Mouse (Mus musculus): ENCODE measurements around the gene Wnt10a.

Gene Wnt10a

DNA sequence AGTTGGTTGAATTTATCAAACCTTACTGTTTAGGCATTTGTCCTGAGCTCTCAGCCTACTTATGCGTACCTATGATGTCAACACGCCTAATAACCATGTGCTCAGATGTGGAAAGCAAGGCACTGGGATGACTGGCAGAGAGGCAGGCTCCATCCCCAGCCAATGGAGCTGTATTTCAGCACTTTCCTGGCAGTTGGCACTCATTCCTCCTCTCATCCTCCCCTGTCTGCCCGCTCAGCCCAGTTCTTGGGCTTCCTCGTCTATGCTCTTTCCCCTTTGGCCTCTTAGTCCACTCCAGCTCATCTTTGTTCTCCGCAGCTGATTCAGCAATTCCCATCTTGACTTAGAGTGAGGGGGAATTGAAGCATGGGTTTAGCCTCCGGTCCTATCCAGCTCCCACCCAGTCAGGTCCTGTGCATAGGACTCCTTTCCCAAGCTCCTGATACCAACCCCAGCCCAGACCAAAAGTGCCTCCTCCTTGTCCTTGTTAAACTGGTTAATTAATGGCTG is 10.4 kb downstream of the Wnt10a start:
- TF ChIP-seq GATA4 (IDR thresholded peaks at IDR 0.05; ENCODE audit: insufficient replicate concordance, low read length) = no peak

DNA sequence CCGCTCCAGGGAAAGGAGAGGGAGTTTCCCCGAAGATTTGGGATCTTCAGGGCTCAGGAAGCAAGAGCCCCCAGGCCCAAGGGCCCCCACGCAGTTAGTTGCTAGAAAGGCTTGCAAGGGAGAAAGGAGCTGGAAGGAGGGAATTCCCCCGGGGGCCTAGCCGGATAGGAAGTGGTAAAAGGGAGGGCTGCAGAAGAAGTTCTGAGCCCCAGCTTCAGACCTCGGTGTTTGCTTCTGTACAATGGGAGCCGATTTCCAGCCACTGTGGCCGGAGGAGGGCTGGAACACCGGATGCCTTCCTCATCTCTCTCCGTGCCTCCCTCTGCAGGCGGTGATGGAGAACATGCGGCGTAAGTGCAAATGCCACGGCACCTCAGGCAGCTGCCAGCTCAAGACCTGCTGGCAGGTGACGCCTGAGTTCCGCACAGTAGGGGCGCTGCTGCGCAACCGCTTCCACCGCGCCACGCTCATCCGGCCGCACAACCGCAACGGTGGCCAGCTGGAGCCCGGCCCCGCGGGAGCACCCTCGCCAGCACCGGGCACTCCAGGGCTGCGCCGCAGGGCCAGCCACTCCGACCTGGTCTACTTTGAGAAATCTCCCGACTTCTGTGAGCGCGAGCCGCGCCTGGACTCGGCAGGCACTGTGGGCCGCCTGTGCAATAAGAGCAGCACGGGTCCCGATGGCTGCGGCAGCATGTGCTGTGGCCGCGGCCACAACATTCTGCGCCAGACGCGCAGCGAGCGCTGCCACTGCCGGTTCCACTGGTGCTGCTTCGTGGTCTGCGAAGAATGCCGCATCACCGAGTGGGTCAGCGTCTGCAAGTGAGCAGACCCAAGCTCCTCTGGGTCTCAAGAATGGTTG is 11.7 kb downstream of the Wnt10a start:
- TF ChIP-seq GATA4 (IDR thresholded peaks at IDR 0.05; ENCODE audit: insufficient replicate concordance, low read length) = no peak

DNA sequence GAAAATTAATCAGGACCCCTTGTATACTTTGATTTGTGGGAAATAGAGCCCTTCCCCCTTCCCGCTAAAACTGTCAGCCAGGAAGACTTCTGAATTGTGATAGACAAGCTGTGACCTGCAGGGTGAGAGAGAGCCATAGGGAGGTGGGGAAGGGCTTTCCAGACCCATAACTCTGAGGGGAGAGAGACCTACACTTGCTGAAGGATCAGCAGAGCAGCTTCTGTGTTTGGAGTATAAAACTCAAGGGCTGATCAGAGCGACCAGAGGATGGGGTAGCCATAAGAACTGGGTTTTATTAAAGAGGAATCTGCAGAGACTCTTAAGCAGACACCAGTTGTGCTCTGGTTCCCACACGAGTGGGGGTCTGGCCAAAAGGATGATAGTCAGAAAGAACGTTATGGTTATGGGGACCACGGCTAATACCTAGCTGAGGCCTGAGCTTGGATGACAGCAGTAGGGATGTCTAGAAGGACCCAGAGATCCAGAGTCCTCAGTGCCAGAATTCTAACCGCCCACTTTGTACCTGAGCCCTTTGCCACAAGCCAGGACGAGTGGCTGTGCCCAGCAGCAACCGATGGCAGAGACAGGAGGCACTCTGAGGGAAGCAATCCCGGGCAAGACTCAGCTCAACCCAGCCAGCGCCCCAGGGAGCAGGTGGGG is 13.0 kb downstream of the Wnt10a start:
- TF ChIP-seq GATA4 (IDR thresholded peaks at IDR 0.05; ENCODE audit: insufficient replicate concordance, low read length) = no peak

DNA sequence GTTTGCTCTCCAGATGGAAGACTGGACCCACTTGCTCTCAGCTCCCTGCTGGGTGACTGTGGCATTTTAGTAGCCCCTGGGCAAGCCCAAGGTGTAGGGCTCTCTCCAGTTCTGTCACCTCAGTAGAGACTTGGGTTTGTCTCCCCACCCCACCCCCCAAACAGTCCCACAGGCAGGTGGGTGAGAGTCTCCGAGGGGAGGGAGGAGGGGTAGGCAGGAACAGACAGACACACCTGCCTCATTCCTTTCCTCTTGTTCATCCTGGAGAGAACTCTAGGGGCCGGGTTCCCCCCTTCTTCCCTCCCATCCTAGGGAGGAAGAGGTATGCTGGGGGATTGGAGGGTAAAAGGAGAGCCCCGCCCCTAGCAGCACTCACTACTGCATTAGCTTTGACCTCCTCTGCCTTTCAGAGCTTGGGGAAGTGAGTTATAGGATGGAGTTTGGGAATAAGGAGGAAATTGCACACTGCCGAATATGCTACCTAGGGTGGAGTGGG is 14.1 kb downstream of the Wnt10a start:
- TF ChIP-seq GATA4 (IDR thresholded peaks at IDR 0.05; ENCODE audit: insufficient replicate concordance, low read length) = no peak

DNA sequence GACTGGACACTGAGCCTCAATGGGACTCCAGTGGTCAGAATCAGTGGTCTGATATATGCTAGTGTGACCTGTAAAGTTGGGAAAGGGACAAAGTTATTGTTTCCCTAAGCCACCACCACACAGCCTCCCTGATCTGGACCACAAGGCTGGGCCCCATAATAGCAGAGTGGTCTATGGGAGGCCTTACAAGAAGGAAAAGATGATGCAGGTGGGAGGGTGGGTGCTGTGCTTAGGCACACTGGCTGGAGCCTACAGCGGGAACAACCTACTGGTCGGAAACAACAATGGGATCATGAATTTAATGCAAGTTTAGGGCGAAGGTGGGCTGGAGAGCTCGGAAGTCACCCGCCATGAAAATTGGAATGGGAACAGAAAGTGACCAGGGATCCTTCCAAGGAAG is 14.5 kb downstream of the Wnt10a start:
- TF ChIP-seq GATA4 (IDR thresholded peaks at IDR 0.05; ENCODE audit: insufficient replicate concordance, low read length) = no peak

DNA sequence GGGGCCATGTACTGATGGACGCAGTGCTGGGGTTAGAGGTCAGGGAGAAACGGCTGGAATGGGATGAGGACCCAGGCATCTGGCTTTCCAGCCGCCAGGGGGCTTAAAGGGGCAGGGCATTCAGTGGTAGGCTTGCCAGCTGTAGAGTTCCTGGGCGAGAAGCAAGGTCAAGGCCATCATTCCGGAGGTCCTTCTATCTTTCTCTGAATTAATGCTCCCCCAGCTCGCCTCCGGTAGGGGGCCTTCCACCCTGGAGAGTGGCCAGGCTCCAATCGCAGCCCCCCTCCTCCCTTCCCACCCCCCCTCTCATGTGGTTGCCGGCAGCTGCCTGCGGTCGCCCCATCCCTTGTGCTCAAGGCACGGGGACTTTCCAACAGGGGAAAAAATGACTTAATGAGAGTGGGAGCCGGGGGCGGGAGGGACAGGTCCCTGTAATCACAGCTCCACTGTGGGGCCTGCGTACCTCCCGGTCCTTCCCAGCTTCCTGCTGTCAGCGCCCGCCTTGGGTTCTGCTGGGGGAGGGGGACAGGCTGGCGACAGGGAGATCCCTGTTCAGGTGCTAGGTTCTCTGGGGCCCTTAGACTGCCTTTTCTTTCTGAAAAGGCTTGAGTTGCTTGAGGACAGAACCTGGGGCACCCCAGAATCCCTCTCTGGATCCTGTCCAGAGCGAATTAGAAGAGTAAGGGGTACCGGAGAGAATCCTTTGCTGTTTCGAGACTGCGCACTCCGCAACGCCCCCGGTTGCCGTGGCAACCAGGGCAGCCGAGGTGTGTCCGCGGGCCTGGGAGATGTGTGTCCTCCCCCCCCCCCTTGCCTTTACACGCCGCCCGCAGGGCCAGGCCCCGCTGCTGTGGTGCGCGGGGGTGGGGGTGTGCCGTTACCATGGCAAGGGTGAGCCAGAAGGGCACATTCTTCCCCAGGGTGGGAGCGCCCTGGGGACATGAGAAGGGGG is 15.3 kb downstream of the Wnt10a start:
- no peak for TF ChIP-seq GATA4 (IDR thresholded peaks at IDR 0.05; ENCODE audit: insufficient replicate concordance, low read length)

DNA sequence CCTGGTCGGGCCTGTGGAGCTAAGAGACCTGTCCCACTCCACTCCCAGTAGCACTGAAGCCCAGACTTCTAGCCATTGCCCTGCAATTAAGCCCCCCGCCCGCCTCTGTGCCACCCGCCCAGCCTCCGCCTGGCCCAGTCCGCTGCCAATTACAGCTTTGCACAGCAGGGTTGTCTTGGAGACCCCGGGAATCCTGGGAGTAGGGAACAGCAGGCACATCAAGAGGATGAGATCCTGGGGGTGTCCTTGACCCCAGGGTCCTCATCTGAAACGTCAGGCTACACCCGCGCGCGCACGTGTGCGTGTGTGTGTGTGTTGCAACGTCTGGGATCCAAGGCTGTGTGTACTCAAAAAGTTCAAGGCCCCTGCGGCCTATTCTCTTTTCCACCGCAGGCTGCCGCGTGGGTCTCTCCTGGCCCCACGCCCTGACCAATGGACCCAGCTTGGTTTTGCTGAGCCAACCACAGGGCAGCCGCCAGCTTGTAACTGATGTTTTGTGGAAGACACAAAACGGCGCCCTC is 16.3 kb downstream of the Wnt10a start:
- no peak for TF ChIP-seq GATA4 (IDR thresholded peaks at IDR 0.05; ENCODE audit: insufficient replicate concordance, low read length)

DNA sequence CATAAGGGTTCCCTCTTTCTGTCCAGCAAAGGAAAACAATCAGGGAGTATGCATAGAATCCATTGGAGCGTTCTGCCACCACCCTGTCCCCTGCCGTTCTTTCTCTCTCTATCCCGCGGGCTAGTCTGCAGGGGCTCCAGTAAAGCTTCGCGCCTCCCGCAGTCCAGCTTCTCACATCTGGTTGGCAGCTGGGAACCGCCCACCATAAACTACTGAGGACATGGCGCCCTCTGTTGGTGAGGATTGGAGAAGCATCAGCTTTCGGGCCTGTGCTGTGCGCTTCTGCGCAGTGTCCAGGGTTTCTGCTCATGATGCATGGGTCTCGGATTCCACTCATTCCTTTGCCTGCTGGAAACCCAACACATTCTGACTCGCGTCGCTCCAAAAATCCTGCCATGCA is 16.8 kb downstream of the Wnt10a start:
- no peak for TF ChIP-seq GATA4 (IDR thresholded peaks at IDR 0.05; ENCODE audit: insufficient replicate concordance, low read length)

DNA sequence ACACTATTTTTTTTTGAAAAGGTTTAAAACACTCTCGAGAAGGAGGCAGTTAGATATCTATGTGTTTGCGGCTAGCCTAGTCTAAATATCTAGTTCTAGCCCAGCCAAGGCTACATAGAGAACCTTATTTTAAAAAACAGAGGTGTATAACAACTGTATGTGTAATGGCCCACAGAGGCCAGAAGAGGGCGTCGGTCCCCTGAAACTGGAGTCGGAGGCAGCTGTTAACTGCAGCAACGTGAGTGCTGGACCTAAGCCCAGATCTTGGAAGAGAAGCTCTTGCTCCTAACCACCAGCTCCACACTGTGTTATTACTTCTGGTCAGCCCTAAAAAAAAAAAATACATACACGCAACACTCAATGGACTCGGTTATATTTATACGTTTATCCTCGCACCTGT is 17.7 kb downstream of the Wnt10a start:
- no peak for TF ChIP-seq GATA4 (IDR thresholded peaks at IDR 0.05; ENCODE audit: insufficient replicate concordance, low read length)

DNA sequence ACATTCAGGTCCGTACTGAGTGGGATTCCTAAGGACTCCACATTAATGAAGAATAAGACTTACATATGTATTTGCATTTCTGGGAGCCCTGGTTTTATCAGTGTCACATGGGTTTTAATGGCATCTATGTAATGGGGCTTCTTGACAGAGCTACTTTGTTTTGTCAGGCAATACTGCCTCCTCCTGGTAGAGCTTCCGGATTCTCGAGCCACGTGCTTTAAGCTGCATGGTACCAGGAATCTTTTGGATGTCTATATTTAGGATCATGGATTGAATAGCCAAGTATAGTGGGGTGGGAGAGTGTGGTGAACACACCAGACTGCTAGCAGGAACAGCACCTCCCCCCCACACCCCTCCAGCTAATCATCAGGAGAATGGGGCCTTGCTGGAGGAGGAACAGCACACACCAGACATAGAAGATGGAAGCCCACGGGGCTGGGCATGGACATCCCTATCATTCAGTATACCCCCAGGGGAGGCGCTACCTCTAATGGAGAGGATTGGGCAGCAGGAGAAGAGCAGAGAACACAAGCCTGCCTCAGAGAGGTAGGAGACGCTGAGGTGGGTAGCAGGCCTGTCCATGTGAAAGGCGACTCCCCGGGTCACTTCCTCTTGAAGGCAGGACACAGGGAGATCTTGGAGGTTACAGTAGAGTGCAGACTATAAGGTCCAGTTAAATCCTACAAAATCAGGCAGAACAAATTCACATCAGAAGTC is 23.8 kb downstream of the Wnt10a start:
- no peak for TF ChIP-seq GATA4 (IDR thresholded peaks at IDR 0.05; ENCODE audit: insufficient replicate concordance, low read length)

DNA sequence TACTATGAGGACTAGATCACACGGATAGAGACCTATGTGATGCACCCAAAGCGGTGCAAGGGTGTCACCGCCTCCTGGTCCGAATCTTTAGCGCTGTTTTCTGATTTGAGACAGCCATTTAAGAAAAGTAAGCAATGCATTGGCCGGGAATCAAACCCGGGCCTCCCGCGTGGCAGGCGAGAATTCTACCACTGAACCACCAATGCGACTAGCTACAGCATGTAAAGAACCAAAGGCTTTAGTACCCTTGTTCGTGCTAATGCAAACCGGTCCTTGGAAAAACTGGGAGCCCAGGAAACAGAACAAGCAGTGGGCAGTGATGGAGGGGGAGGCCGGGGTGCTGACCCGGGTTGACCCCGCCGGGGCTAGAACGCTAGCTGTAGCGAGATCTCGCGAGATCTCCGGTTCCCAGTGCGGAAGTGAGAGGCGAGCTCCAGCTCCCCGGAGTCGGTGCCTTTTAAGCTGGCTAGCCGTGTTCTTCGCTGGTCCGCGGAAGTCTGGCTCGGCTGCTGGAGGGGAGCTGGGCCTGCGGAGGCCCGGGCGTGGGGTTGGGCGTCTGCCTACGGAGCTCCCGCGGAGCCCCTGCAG is 25.4 kb downstream of the Wnt10a start:
- no peak; the same call in 1 of the 2 replicates for TF ChIP-seq GATA4 (IDR thresholded peaks at IDR 0.05; ENCODE audit: insufficient replicate concordance, low read length)

DNA sequence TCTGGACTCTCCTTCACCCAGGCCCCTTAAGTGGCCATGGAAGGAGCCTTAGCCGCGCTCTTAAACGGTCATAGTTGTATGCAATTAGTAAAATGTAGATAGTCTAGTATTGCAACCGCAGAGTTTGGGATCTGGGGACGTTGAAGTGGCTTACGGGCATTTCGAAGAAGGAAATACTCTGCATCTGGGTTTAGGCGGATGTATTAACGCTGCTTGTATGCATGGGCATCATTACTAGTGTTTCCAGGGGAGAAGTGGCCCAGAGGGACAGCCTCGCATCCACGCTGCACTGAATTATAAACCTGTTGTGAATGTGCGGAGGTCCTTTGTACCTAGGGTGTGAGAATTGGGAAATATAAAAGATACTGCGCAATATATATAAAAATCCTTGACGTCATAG is 25.9 kb downstream of the Wnt10a start:
- TF ChIP-seq GATA4 (IDR thresholded peaks at IDR 0.05; ENCODE audit: insufficient replicate concordance, low read length) = no peak

DNA sequence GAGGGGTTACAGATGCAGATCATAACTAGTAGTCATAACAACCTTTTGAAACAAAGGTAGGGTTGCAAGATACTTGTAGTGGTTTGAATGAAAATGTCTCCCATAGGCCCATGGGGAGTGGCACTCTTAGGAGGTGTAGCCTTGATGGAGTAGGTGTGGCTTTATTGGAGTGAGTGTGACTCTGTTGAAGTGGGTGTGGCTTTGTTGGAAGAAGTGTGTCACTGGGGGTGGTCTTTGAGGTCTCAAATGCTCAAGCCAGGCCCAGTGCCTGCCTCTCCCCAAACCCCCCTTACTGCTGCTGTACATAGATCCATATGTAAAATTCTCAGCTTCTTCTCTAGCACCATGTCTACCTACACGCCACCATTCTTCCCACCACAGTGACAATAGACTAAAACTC is 27.2 kb downstream of the Wnt10a start:
- TF ChIP-seq GATA4 (IDR thresholded peaks at IDR 0.05; ENCODE audit: insufficient replicate concordance, low read length) = no peak

Data from liver, adult (tissue).